Mouse (Mus musculus): ENCODE measurements around the gene Naa40.

Naa40 gene

GRCm38 (mm10) chr19:7183419-7183818 lies 57.6 kb downstream of the Naa40 start:
- DNase-seq (ENCODE audit: low read depth, low spot score): no peak

DNA sequence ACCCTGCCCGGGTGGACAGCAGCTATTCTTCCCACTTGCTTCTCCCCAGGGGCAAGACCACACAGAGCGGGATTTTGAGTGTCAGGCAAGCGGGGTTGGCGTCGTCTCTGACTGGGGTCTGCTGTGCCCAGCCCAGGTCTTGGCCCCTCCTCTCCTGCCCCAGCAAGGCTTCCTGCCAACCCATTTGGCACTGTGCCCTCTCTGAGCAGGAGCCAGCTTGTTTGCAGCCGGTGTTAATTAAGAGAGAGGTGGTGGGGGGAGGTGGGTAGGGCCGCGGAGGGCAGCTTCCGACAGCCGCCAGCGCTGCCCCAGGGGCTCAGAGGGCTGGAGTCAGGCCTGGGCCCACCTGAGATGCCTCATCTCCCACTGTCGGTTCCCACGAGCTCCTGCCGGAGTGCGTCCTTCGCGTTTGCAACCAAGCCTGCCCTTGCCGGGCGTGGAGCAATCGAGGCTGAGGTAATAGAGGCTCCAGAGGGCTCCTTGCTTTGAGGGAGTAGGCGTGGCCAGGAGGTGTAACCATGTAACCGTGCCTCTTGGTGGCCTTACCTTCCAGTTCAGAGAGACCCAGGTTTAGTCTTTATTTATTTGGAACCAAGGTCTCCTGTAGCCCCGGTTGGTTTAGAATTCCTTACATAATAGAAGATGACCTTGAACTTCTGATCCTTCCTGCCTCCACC lies 58.6 kb downstream of the Naa40 start:
- peak; percentile 76 for DNase-seq (ENCODE audit: low read depth, low spot score)

- DNase-seq (ENCODE audit: low read depth, low spot score): no peak
These were observed 59.5 kb downstream of the Naa40 start for GRCm38 (mm10) chr19:7181496-7181895.

DNA sequence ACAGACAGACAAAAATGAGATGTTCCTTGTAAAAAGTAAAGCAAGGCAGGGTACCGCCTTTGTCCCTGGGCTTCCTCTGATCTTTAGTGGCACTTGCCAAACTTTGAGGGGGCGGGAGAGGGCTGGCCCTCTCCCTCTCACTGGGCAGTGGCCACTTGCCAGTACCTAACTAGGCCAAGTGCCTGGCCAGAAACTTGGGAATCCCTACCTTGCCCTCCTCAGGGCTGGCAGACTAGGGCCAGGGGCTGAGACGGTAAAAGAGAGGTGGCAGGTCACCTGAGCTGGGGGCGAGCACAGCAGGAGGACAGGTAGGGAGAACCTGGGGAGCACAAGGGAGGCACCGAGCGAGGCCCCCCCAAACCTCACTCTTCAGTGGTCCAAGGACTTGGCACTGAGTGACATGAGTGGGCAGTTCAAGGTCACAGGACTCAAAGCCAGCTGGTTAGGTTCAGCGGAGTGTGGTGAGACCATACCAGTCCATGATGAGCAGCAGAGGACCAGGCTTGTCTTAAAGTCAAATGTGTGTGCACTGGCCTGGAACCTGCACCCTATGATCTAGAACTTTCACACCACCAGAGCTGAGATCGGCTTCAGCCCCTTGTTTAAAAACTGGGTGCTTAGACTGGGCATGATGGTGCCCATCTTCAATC lies 60.1 kb downstream of the Naa40 start:
- no peak for DNase-seq (ENCODE audit: low read depth, low spot score)

DNA sequence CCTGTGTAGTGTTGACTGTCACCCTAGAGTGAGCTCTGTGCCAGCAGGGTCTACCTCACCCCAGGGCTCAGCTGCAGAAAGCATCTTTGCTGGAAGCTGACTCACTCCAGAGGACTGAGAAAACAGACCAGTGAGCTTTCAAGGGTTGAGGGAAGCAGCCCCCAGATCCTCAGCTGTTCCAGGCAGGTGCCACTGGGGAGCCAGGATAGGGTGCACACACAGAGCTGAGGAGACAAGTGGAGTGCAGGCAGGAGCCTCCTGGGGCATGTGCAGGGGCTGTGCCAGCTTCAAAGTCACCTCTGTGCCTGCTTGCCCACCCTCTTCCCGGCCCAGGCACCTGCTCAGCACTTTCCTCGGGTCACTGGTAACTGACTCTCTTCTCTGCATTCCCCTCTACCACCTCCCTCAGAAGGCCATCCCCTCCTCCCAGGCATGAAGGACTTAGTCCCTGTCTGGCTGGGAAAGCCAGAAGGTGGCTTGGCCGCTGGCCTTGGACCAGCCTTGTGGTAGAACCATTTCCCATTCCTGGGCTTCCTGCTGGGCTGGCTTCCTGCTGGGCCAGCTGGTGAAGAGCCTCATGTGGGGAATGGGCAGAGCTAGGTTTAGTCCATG lies 62.0 kb downstream of the Naa40 start:
- DNase-seq (ENCODE audit: low read depth, low spot score): no peak

GRCm38 (mm10) chr19:7177804-7178511 lies 63.0 kb downstream of the Naa40 start:
- no peak for DNase-seq (ENCODE audit: low read depth, low spot score)

GRCm38 (mm10) chr19:7176041-7176696 lies 64.8 kb downstream of the Naa40 start:
- peak; percentile 52 for DNase-seq (ENCODE audit: low read depth, low spot score)
